Mouse (Mus musculus): Measurements from ENCODE around the gene Fbxo24. TPM values are rescaled to one million over a fixed set of nuclear protein-coding genes. Genes with fewer than 3 reads are reported as not detected.

Fbxo24 gene
- 0.76 and 0.82 TPM in 2 replicates for polyA plus RNA-seq (2012; rRNA removed)

DNA sequence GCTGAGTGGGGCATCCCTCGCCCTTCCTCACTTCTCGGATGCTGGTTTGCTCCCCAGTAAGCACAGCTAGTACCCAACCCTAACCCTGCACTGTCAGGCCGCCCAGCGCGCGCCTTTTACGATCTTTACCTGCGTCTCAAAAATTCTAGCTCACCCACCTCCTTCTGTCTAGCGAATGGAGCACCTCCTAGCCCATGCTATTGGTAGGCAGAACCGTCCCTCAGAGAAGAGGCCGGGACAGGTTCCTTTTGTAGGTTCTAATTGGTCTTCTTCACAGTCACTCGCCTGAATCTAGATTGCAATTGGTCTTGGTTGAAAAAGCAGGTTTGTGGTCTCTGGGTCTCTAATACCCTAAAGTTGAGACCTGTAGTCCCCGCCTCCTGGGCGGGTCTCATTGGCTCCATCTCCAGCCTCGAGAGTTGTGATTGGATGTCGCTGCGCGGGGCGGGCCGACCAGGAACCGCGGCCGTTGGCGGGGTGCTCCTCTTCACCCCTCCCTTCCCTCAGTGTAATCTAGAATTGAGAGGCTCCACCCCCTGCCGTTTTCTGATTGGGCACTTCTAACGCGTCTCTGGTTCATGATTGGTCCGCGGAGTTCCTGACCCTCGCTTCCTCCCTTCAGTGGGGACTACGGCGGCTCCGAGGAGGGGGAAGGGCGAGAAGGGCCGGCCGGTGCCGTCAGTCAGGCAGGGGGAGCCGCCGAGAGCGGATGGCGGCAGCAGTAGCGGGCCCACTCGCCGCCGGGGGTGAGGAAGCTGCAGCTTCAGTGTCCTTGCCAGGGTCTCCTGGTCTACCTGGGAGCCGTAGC is at the start of gene Fbxo24, which contains the start of the genes Lrch4 and Gm20605:
TSS of gene Fbxo24 (minus strand) at position 505 of the 808 bp plus-strand sequence.
TSS of gene Lrch4 (plus strand) at position 624 of the 808 bp plus-strand sequence.
TSS of gene Gm20605 (plus strand) at position 678 of the 808 bp plus-strand sequence.

DNA sequence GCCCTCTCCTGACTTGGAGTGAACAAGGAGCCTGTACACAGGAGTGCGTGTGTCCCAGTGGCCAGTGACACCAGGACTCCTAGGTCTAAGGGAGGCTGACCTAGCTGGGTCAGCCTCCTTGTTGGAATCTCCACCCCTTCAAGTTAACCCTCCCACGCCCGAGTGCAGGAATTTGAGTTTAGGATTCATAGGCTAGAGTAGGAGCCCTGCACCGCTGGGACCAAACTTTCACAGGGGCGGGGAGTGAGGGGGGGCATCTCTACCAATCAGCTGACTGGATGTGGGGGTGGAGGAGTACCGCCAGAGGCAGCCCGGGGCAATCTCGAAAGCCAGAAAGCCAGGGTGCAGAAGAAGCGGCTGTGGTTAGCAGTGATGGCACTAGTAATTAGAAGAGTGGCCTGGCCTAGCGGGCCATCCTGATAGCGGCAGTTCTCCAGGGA is 16.9 kb upstream of the Fbxo24 start, which contains the start of gene Irs3:
TSS of gene Irs3 (minus strand) at position 63 of the 440 bp plus-strand sequence.

DNA sequence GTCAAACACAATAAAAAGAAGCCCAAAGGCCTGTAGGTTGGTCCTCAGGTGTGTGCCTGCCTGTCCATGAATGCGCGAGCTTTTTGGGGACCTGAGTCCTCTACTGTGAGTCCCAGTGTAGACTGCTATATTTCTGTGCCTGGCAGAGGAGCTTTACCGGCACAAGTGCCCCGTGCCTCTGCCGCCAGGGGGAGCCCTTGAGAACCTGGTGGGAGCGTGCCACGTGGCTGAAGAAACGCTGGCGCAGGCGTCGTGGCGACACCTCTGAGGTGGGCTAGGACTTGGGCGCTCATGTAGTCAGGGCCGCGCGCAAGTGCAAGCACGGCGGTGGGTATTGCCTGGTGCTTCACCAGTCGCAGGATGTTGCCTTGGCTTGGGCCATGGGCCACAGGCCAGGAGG is 12.3 kb upstream of the Fbxo24 start, which contains the start of gene Sap25:
TSS of gene Sap25 (plus strand) at position 281 of the 400 bp plus-strand sequence.

DNA sequence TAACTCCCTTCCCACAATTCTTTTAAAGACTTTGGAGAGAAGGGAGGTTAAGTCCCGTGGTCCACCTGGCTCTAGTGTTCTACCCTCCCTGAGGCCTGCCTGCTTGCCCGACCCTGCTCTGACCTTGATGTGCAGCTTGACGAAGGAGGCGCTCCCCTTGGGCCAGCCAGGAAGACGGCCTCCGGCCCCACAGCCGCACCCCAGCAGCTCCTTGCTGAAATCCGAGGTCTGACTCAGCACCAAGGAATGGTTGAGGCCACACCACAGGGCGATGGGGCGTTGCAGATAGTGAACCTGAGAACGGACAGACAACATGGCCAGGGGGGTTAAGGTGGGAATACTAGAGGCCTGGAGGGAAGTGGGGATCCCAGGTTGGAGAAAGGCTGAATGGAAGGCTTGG is 15.3 kb downstream of the Fbxo24 start, which contains the start of gene Pcolce:
TSS of gene Pcolce (minus strand) at position 235 of the 400 bp plus-strand sequence.

DNA sequence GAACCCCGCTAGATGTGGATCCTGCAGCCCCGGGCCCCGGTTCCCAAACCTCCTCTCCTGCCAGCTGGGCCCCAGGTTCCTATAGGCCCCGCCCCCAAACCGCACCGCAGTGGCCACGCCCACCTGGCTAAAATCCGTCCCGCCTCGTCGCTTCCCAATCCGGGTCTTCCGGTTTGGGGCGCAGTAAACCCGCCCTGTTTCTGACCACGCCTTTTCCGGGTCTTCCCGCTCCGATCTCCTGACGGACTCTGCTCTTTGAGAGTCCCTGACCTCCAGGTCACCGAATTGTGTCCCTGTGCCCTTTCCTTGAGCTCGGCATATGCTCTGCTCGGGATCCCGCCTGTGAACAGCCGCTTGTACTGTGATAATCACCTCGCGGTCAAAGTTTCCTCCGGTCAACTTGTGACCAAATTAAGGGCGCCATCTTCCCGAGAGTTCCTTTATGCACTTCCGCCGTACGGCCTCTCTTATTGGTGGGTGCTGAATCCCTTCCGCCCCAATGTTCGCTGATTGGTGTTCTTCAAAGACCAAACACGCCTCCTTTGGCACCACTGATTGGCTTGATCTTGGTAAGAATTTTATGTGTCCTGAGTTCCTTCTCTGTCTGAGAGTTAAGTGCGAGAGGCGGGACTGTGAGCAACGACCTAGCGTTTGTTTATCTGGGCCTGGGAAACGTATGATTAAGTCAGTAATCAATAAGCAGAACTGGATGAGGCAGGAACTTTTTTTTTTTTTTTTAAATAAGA is 28.0 kb downstream of the Fbxo24 start, which contains the start of gene Mospd3:
TSS of gene Mospd3 (minus strand) at position 440 of the 746 bp plus-strand sequence.

DNA sequence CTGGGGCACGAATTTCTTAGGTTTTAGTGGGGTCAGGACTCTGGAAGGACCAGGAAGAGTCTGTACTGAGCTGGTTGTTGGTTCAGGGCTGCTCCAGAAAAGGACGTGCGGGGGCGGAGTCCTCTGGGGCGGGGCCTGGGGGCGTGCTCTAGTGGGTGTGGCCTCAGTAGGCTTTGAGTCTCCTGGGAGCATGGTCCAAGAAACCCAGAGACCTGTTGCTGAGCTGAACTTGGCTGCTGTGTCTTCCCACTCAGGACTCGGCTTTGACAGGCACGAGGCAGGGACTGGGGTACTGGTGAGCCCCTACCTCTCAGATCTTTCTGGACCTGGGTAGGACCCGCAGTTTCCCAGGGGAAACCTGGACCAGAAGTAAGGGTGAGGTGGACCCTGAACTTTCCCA is 59.1 kb downstream of the Fbxo24 start, which contains the start of gene Tfr2:
TSS of gene Tfr2 (plus strand) at position 176 of the 400 bp plus-strand sequence.

Other genes with a start within 250 kb of the Fbxo24 start
- 22.4 and 26.3 TPM in 2 replicates for gene Zan, start 151.9 kb downstream of the Fbxo24 start, polyA plus RNA-seq (2012; rRNA removed)
- gene Pop7, start 126.5 kb downstream of the Fbxo24 start, polyA plus RNA-seq (2012; rRNA removed): 40.2 and 51.9 TPM in 2 replicates
- 27.8 and 28.4 TPM in 2 replicates for gene Gigyf1, start 110.5 kb downstream of the Fbxo24 start, polyA plus RNA-seq (2012; rRNA removed)
- gene Epo, start 95.8 kb downstream of the Fbxo24 start, polyA plus RNA-seq (2012; rRNA removed): not detected in 2 replicates
- 1,263 and 1,764 TPM in 2 replicates for gene Gnb2, start 95.5 kb downstream of the Fbxo24 start, polyA plus RNA-seq (2012; rRNA removed)
- gene Actl6b, start 75.5 kb downstream of the Fbxo24 start, polyA plus RNA-seq (2012; rRNA removed): 1.6 and 2.3 TPM in 2 replicates
- gene Tfr2, start 59.2 kb downstream of the Fbxo24 start, polyA plus RNA-seq (2012; rRNA removed): 0.35 and 0.53 TPM in 2 replicates
- 108 and 115 TPM in 2 replicates for gene Mospd3, start 27.9 kb downstream of the Fbxo24 start, polyA plus RNA-seq (2012; rRNA removed)
- gene Pcolce, start 15.2 kb downstream of the Fbxo24 start, polyA plus RNA-seq (2012; rRNA removed): 102 and 105 TPM in 2 replicates
- gene Lrch4, start 119 bp upstream of the Fbxo24 start, polyA plus RNA-seq (2012; rRNA removed): 72.8 and 76.5 TPM in 2 replicates
- gene Gm20605, start 173 bp upstream of the Fbxo24 start, polyA plus RNA-seq (2012; rRNA removed): 43.6 and 44.0 TPM in 2 replicates
- gene Sap25, start 12.3 kb upstream of the Fbxo24 start, polyA plus RNA-seq (2012; rRNA removed): 130 and 133 TPM in 2 replicates
- gene Irs3, start 16.7 kb upstream of the Fbxo24 start, polyA plus RNA-seq (2012; rRNA removed): 0.99 and 1.6 TPM in 2 replicates
- 30.9 and 51.1 TPM in 2 replicates for gene Agfg2, start 55.7 kb upstream of the Fbxo24 start, polyA plus RNA-seq (2012; rRNA removed)
- gene Nyap1, start 112.6 kb upstream of the Fbxo24 start, polyA plus RNA-seq (2012; rRNA removed): 16.7 and 16.8 TPM in 2 replicates
- 172 and 193 TPM in 2 replicates for gene Tsc22d4, start 116.7 kb upstream of the Fbxo24 start, polyA plus RNA-seq (2012; rRNA removed)
- gene Ppp1r35, start 149.8 kb upstream of the Fbxo24 start, polyA plus RNA-seq (2012; rRNA removed): 57.8 and 59.4 TPM in 2 replicates
- 33.8 and 34.4 TPM in 2 replicates for gene Mepce, start 158.7 kb upstream of the Fbxo24 start, polyA plus RNA-seq (2012; rRNA removed)
- gene Zcwpw1, start 158.8 kb upstream of the Fbxo24 start, polyA plus RNA-seq (2012; rRNA removed): 0.28 and 0.30 TPM in 2 replicates
- gene Pilra, start 207.3 kb upstream of the Fbxo24 start, polyA plus RNA-seq (2012; rRNA removed): 1.3 and 3.1 TPM in 2 replicates
- gene Pilrb1, start 229.1 kb upstream of the Fbxo24 start, polyA plus RNA-seq (2012; rRNA removed): 1.7 and 2.0 TPM in 2 replicates
- gene Pilrb2, start 242.8 kb upstream of the Fbxo24 start, polyA plus RNA-seq (2012; rRNA removed): 2.7 and 2.8 TPM in 2 replicates